Mouse (Mus musculus) embryonic fibroblast, embryonic 13.5 days (primary cell): Measurements from ENCODE around the gene Pip4k2c.

Experiments
- CTCF ChIP-seq: IDR thresholded peaks from 2 replicates; pipeline ENCODE4 v1.5.1; 2011; ENCODE audit warnings: mild to moderate bottlenecking, control low read depth, low read length, moderate library complexity, borderline replicate concordance; ENCODE audit not compliant: insufficient read depth
- POLR2A ChIP-seq: IDR thresholded peaks from 2 replicates; pipeline ENCODE4 v1.6.1; 2011; ENCODE audit warnings: low read depth, mild to moderate bottlenecking, control low read depth, low read length, moderate library complexity

GRCm38 (mm10) chr10:127166771-127167613, 44.4 kb downstream of the Pip4k2c start:
- TF ChIP-seq POLR2A, result no peak
- TF ChIP-seq CTCF, result no peak
